22 mouse cellular contexts compared by ENCODE assay signal in genomic region chr1:119598855-119599254, GRCm38 (mm10). TPM values are rescaled to one million over a fixed set of nuclear protein-coding genes. Genes with fewer than 3 reads are reported as not detected.
A peak's percentile ranks its signal among the peaks of the same experiment; 100 is the strongest.
DNase-seq lines count a peak whose midpoint lies in the region; ATAC-seq and TF ChIP-seq lines count a peak whose summit lies in the region.
"Had no signal": no experiment of that assay in that cellular context is flagged by ENCODE, and none has a peak within 500 bp of the region (broad histone marks: within the 10 kb centered on the region; RNA-seq: fewer than 3 reads in every experiment).

No protein-coding gene starts in this region.

- no peak overlapping the region for H3K4me2 ChIP-seq in midbrain, postnatal 0 days (ENCODE audit: low read depth, low read length, poor library complexity, severe bottlenecking)
- H3K4me2 ChIP-seq: forebrain, embryonic 13.5 days; hindbrain, embryonic 13.5 days had no signal

- H3K4me3 ChIP-seq in midbrain, postnatal 0 days (ENCODE audit: low read depth, low read length): no peak overlapping the region
- H3K4me3 ChIP-seq: embryonic facial prominence, embryonic 10.5 days; forebrain, embryonic 13.5 days; gastrocnemius, adult 2 months; heart, embryonic 10.5 days; hindbrain, embryonic 13.5 days had no signal

- H3K9me3 ChIP-seq in midbrain, postnatal 0 days (ENCODE audit: low read length): no peaks in the 10 kb centered on the region
- H3K9me3 ChIP-seq: embryonic facial prominence, embryonic 10.5 days; forebrain, embryonic 13.5 days; heart, embryonic 10.5 days; hindbrain, embryonic 13.5 days had no signal

- H3K4me1 ChIP-seq in midbrain, postnatal 0 days (ENCODE audit: insufficient read depth, low read length): no peaks in the 10 kb centered on the region
- H3K4me1 ChIP-seq: embryonic facial prominence, embryonic 10.5 days; forebrain, embryonic 13.5 days; hindbrain, embryonic 13.5 days had no signal

- peak; percentile 70 for DNase-seq in heart, adult 11 months
- no peak for DNase-seq in heart, postnatal 4 days
- peak; percentile 2 for DNase-seq in thymus, postnatal 25 days
- no peak for DNase-seq in thymus, postnatal 10 days (ENCODE audit: low spot score in 2 of 2)
- DNase-seq in cerebellum, postnatal 4 days (ENCODE audit: low spot score in 2 of 2): no peak
- no peak for DNase-seq in midbrain, postnatal 0 days (ENCODE audit: low spot score)
- DNase-seq: adrenal gland, adult 8-10 months; adrenal gland, postnatal 36 days; cerebellum, adult 2 months; cerebellum, postnatal 14 days; forebrain, postnatal 0 days; gastrocnemius, adult 2 months; gastrocnemius, postnatal 25 days; heart, adult 18-20 months; heart, postnatal 10 days had no signal

- H3K36me3 ChIP-seq in midbrain, postnatal 0 days (ENCODE audit: insufficient read depth, low read length): no peaks in the 10 kb centered on the region

- no peaks in the 10 kb centered on the region for H3K27me3 ChIP-seq in midbrain, postnatal 0 days (ENCODE audit: insufficient read depth, low read length)
- H3K27me3 ChIP-seq: forebrain, embryonic 13.5 days; hindbrain, embryonic 13.5 days had no signal

- 93% methylated on average over 6 of the region's 6 CpGs for WGBS in midbrain, postnatal 0 days

- ATAC-seq in common myeloid progenitor, adult 5-6 weeks (replicated peaks; ENCODE audit: low read depth, poor library complexity, severe bottlenecking): peak; percentile 73
- ATAC-seq in megakaryocyte progenitor cell, adult 5-6 weeks (replicated peaks; ENCODE audit: poor library complexity): peak; percentile 65
- no peak for ATAC-seq in midbrain, postnatal 0 days (ENCODE audit: low FRiP score)
- ATAC-seq: forebrain, embryonic 13.5 days; forebrain, postnatal 0 days; hindbrain, postnatal 0 days had no signal

- no peak overlapping the region for H3K27ac ChIP-seq in midbrain, postnatal 0 days (ENCODE audit: low read depth, low read length)
- H3K27ac ChIP-seq: embryonic facial prominence, embryonic 10.5 days; forebrain, embryonic 13.5 days; gastrocnemius, adult 2 months; heart, embryonic 10.5 days; hindbrain, embryonic 13.5 days; hindbrain, postnatal 0 days had no signal

- no peak for TF ChIP-seq CTCF in midbrain, postnatal 0 days (IDR thresholded peaks at IDR 0.05)

- no peak overlapping the region for H3K9ac ChIP-seq in midbrain, postnatal 0 days (replicated peaks; ENCODE audit: low read length, poor library complexity, severe bottlenecking)
- H3K9ac ChIP-seq: forebrain, embryonic 13.5 days; forebrain, postnatal 0 days; hindbrain, embryonic 13.5 days had no signal

RNA-seq across cellular contexts. Expression of gene Epb41l5, which starts 49.9 kb away (rescaled TPM):
- 1 to 10 TPM; 5.5 to 7.9 TPM for total RNA-seq in heart, postnatal 4 days (2021)
- total RNA-seq in common myeloid progenitor, adult 5-6 weeks (2017): 2.1 and 7.8 TPM in 2 replicates
- 0.20 and 1.7 TPM in 2 replicates for total RNA-seq in megakaryocyte progenitor cell, adult 5-6 weeks (2015)
- 0.75 and 1.0 TPM in 2 replicates for total RNA-seq in megakaryocyte progenitor cell, adult 5-6 weeks (2017)
- total RNA-seq in midbrain, postnatal 0 days (2014; rRNA removed): 12.8 and 17.9 TPM in 2 replicates
- 12.2 and 13.5 TPM in 2 replicates for polyA plus RNA-seq in midbrain, postnatal 0 days (2015; fragmentation: Nextera tagmentation; extraction: Ambion mirVana)

Comparison
In these comparisons a context has a peak if more than half of its experiments do, and no peak if none do; other contexts are left out.
1. DNase-seq: peak in heart, adult 11 months (single experiment) and thymus, postnatal 25 days (single experiment); none in heart, postnatal 4 days (single experiment), thymus, postnatal 10 days (0 of 2), cerebellum, postnatal 4 days (0 of 2) and midbrain, postnatal 0 days (single experiment).